Mouse (Mus musculus): ENCODE results near the gene Ttc13. TPM values are rescaled to one million over a fixed set of nuclear protein-coding genes. Genes with fewer than 3 reads are reported as not detected.

Ttc13 gene
- polyA plus RNA-seq, 1 experiment from 2014 or later, result 56.8 TPM

DNA sequence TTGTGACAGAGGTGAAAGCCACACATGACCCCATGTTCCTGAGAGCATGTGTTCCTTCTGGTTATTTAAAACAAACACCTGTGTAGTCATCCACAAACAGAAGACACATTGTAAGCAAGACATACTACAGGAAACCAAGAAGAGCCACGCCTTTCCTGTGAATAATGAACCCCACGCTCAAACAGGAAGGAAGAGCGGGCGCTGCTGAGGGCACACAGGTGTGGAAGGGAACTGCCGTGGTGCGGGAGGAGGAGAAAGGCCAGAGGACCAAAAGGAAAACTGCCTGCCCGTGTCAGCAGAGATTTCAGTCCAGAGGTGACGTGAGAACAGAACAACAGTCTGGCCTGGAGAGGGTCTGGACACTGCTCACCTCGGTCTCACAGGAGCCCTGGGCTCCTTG is 20.8 kb downstream of the Ttc13 start:
- no peaks in the 10 kb centered on the region for H3K9me3 ChIP-seq

DNA sequence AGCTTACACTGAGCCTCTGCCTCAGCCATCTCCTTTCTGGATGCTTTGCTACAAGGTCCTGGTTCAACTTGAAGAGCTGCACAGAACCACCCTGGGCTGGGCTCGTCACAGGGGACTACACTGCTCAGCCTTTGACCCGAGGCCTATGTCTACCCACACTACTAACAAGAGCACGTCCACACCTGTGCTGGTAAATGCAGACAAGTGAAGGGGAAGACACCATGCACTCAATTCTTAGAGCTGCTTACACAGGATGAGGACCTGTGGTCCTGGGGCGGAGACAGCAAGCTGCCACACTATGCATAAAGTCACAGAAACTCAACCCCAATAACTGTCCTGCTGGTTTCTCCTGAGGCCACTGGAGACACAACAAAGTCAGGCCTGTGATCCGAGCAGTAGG is 21.5 kb downstream of the Ttc13 start:
- H3K9me3 ChIP-seq, result no peaks in the 10 kb centered on the region
- no peaks in the 10 kb centered on the region for H3K27me3 ChIP-seq
- H3K27ac ChIP-seq, result no peak overlapping the region
- peaks cover 63% of the 10 kb centered on the region for H3K36me3 ChIP-seq (replicated peaks)
- H3K4me1 ChIP-seq, result no peaks in the 10 kb centered on the region
- no peak overlapping the region for H3K4me2 ChIP-seq
- no peak overlapping the region for H3K9ac ChIP-seq
- no peak overlapping the region for H3K4me3 ChIP-seq (replicated peaks)
- ATAC-seq (ENCODE audit: low FRiP score), result no peak
- 89% methylated on average over 5 of the region's 5 CpGs for WGBS

More for the DNA sequence above, 20.8 kb downstream of the Ttc13 start:
- no peak for ATAC-seq (ENCODE audit: low FRiP score)
- no peak overlapping the region for H3K9ac ChIP-seq
- no peak overlapping the region for H3K4me2 ChIP-seq
- no peaks in the 10 kb centered on the region for H3K4me1 ChIP-seq
- WGBS, result 90% methylated on average over 9 of the region's 9 CpGs
- H3K36me3 ChIP-seq (replicated peaks), result peaks cover 67% of the 10 kb centered on the region
- no peak overlapping the region for H3K4me3 ChIP-seq (replicated peaks)
- no peaks in the 10 kb centered on the region for H3K27me3 ChIP-seq
- no peak overlapping the region for H3K27ac ChIP-seq

DNA sequence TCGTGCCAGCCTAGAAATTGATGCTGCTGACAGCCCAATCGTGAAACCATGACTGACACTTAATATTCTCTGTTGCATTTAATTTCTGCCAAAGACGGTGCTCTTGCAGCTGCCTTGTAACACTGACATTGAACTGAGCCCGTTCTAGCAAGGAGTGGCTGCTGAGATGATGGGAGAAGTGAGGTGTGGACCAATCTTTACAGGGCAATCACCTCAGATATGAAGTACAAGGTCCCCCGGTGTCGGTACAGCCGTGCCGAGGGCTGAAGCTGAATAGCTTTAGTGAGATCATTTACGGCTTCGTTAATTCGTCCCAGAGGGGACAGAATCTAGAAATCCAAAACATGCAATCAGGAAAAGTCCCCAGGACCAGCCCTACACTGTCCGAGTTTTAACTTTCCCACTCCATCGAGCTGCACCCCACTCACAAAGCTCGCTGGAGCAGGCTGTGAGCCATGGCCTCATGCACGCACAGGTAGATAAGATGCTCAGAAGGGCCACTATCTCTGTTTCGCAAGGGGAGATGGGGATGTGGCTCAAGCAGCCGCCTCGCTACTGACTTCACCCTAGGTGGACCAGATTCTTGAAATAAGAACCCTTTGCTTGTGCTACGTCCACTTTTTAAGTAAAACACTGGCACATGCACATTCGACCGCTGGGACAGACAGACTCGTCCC is 26.2 kb downstream of the Ttc13 start:
- 92% methylated on average over 22 of the region's 22 CpGs for WGBS
- H3K4me2 ChIP-seq, result no peak overlapping the region
- no peak for ATAC-seq (ENCODE audit: low FRiP score)
- no peaks in the 10 kb centered on the region for H3K4me1 ChIP-seq
- H3K9me3 ChIP-seq, result no peaks in the 10 kb centered on the region
- no peak overlapping the region for H3K9ac ChIP-seq
- no peaks in the 10 kb centered on the region for H3K27me3 ChIP-seq
- peaks cover 66% of the 10 kb centered on the region for H3K36me3 ChIP-seq (replicated peaks)
- no peak overlapping the region for H3K4me3 ChIP-seq (replicated peaks)
- H3K27ac ChIP-seq, result no peak overlapping the region

DNA sequence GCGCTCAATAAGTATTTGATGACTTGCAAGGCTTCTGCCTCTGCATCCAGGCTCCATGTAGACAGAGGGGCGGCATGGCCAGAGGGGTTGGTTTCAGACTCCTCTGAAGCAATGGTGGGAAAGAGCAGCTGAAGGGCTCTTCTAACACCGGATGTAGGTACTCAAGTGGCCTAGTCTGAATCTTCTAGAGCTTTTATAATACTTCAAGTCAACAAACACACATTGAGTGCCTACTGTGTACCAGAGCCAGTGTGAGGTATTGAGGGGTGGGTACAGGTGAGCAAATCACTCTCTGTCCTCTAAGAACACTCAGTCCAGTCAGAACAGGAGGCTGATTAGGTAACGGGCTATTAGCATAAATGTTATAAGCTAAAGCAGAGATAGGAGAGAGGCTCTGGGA is 30.1 kb downstream of the Ttc13 start:
- H3K36me3 ChIP-seq (replicated peaks), result peaks cover 52% of the 10 kb centered on the region
- H3K4me1 ChIP-seq, result no peaks in the 10 kb centered on the region
- no peaks in the 10 kb centered on the region for H3K27me3 ChIP-seq
- no peak overlapping the region for H3K9ac ChIP-seq
- no peak for ATAC-seq (ENCODE audit: low FRiP score)
- no peaks in the 10 kb centered on the region for H3K9me3 ChIP-seq
- no peak overlapping the region for H3K27ac ChIP-seq
- H3K4me3 ChIP-seq (replicated peaks), result no peak overlapping the region
- H3K4me2 ChIP-seq, result no peak overlapping the region
- 91% methylated on average over 4 of the region's 4 CpGs for WGBS

DNA sequence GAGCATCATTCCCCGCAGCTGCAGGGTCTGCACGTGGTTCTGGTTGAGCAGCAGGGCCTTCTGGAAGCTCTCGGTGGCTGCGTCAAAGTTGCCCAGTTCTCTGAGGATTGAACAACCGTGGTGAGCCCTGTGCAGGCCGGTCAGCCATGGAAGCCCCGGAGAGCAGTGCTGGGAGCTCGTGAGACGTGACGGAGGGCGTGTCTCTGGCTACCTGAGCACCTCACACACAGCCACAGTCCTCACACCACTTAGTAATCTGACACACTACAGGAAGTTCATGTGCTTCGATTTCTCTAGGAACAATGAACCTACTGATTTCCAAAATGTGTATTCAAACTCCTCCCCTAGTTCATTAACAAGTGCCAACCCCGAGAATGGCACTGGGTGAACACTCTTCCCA is 32.9 kb downstream of the Ttc13 start:
- Histone ChIP-seq H3K36me3 (replicated peaks) (peaks cover 62% of the 10 kb centered on the region), H3K9me3 (no peaks in the 10 kb centered on the region), H3K27ac (no peak overlapping the region), H3K4me1 (no peaks in the 10 kb centered on the region), H3K4me3 (replicated peaks) (no peak overlapping the region), H3K4me2 (no peak overlapping the region), H3K27me3 (no peaks in the 10 kb centered on the region), H3K9ac (no peak overlapping the region)
- 93% methylated on average over 13 of the region's 13 CpGs for WGBS
- ATAC-seq (ENCODE audit: low FRiP score), result no peak

DNA sequence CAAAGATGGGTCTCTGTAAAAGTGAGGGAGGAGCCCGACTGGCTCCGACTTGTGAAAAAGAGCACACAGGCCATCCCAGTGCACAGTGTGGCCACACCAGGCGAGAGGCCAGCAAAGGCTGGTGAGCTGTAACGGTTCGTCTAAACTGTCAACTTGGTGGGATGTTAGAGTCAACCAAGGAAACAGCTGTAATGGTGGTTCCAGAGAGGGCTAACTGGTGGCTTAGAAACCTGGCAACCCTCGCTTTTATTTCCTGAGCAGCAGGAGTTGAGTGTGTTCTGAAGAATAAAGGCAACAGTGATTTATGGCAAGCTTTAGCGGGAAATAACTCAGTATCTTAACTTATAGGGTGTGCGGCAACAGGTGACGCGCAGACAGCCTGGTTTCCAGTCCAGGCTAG is 39.6 kb downstream of the Ttc13 start:
- 85% methylated on average over 10 of the region's 10 CpGs for WGBS
- Histone ChIP-seq H3K9me3 (no peaks in the 10 kb centered on the region), H3K27me3 (no peaks in the 10 kb centered on the region), H3K36me3 (replicated peaks) (peaks cover 86% of the 10 kb centered on the region), H3K4me1 (no peaks in the 10 kb centered on the region), H3K9ac (no peak overlapping the region), H3K4me3 (replicated peaks) (no peak overlapping the region), H3K4me2 (no peak overlapping the region), H3K27ac (no peak overlapping the region)
- ATAC-seq (ENCODE audit: low FRiP score), result no peak

DNA sequence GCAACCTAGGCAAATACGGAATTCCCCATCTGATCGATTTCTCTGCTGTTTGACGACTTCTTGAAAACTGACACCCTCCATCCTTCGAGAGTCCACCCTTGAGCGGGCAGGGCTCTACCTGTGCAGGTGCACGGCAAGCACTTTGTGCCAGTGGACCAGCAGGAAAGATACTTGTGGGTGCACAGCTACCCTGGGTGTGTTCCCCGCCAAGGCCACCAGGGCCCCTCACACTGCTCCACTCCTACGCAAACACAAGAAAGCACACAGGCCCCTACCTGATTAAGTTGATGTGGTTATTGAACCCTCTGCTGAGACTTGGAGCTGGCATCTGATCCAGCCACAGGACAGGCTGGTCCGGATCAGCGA is 40.0 kb downstream of the Ttc13 start:
- WGBS, result 69% methylated on average over 10 of the region's 10 CpGs
- no peaks in the 10 kb centered on the region for H3K4me1 ChIP-seq
- H3K36me3 ChIP-seq (replicated peaks), result peaks cover 87% of the 10 kb centered on the region
- H3K9me3 ChIP-seq, result no peaks in the 10 kb centered on the region
- H3K4me2 ChIP-seq, result no peak overlapping the region
- no peaks in the 10 kb centered on the region for H3K27me3 ChIP-seq
- H3K27ac ChIP-seq, result no peak overlapping the region
- H3K9ac ChIP-seq, result no peak overlapping the region
- H3K4me3 ChIP-seq (replicated peaks), result no peak overlapping the region
- ATAC-seq (ENCODE audit: low FRiP score), result no peak

DNA sequence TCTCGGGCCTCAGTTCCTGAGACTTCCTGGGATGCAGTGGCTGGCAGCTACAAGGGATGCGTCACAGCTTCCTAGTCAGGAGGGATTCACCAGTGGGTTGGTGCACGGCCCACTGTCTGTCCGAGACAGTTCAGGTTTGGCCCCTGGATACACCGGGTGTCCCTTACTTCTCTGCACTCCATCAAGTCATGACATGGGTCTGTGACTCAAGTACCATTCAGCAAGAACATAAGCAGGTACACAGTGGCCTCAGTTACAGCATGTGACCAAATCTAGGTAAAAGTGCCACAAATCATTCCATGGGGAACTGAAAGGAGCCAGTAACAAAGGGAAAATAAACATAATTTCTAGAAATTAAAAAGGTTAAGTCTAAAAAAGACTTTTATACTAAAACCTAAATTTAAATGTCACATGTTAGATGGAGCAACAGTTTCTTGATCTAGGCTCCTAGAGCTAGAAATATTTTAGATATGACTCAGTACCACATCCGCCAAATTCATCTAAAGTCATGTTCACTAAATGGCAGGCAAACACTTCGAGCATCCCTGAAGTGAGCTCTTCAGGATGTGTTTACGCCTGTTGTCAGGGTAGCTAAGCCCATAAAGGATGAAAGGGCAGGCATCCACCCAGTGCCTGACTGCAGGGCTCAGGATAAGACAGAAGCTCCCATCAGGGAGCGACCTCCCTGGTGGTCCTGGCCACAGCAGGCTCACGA is 40.5 kb downstream of the Ttc13 start:
- Histone ChIP-seq H3K9ac (no peak overlapping the region), H3K4me2 (no peak overlapping the region), H3K27ac (no peak overlapping the region), H3K27me3 (no peaks in the 10 kb centered on the region), H3K9me3 (no peaks in the 10 kb centered on the region), H3K36me3 (replicated peaks) (peaks cover 87% of the 10 kb centered on the region), H3K4me1 (no peaks in the 10 kb centered on the region), H3K4me3 (replicated peaks) (no peak overlapping the region)
- 68% methylated on average over 10 of the region's 10 CpGs for WGBS
- ATAC-seq (ENCODE audit: low FRiP score), result no peak

DNA sequence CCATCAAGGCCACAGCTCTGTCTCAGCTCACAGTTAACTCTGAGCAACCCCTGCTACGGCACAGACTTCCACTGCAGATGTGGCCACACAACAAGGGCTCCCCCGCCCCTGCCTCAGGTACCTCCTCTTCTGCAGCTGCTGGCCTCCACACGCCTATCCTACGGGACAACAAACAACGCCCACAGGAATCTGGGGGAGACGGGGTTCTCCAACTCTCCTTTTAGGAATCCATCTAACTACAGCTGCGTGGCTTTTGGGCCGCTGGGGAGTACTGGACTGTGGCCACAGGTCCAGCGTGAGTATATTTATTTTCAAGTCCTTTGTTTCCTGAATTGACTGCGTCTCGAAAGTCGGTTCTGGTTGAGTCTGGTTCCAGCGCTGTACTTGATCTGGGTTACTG is 43.5 kb downstream of the Ttc13 start:
- Histone ChIP-seq H3K4me3 (replicated peaks) (no peak overlapping the region), H3K4me2 (no peak overlapping the region), H3K27me3 (no peaks in the 10 kb centered on the region), H3K36me3 (replicated peaks) (peaks cover 91% of the 10 kb centered on the region), H3K4me1 (no peaks in the 10 kb centered on the region), H3K9ac (no peak overlapping the region), H3K27ac (no peak overlapping the region), H3K9me3 (no peaks in the 10 kb centered on the region)
- no peak for ATAC-seq (ENCODE audit: low FRiP score)
- 95% methylated on average over 13 of the region's 13 CpGs for WGBS

DNA sequence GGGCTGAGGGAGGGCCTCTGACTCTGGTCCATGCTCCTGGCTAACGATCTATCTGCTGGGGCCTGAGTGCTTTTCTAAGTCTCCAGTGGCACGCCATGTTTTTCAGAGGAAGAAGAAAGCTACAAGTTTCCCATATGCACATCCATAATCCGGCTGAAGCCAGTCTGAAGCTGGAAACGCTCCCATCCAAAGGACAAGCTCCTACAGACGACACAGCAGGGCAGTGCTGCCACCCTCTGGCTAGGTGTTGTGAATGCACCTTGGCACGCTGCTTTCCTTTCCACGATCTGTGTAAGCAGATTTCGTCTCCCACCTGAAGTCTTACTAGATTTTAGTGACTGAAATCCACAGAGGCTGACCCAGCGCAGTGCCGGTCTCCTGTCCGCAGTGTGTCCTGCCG is 44.3 kb downstream of the Ttc13 start:
- no peak overlapping the region for H3K27ac ChIP-seq
- H3K4me3 ChIP-seq (replicated peaks), result no peak overlapping the region
- peak; percentile 80 for ATAC-seq (ENCODE audit: low FRiP score)
- no peaks in the 10 kb centered on the region for H3K9me3 ChIP-seq
- 47% methylated on average over 12 of the region's 12 CpGs for whole genome bisulfite sequencing
- no peak overlapping the region for H3K4me2 ChIP-seq
- H3K9ac ChIP-seq, result no peak overlapping the region
- H3K27me3 ChIP-seq, result no peaks in the 10 kb centered on the region
- H3K36me3 ChIP-seq (replicated peaks), result peaks cover 92% of the 10 kb centered on the region
- H3K4me1 ChIP-seq, result no peaks in the 10 kb centered on the region

DNA sequence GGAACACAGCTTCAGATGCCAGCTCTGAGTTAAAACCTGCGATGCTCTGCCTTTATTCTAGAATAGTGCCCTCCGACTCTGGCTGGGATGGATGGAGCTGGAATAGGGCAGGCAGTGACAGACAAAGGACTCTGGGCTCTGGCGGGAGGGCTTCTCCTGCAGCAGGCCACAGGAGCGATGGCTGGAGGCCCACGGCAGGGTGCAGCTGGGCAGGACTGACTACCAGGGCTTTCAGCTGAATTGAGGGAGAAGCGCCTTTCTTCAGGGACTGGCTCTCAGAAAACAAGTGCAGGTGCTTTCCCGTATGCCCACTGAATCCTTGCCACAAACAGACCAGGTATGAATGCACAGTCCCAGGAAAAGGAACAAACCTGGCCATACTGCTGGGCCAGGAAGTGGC is 44.7 kb downstream of the Ttc13 start:
- ATAC-seq (ENCODE audit: low FRiP score), result no peak
- 85% methylated on average over 7 of the region's 7 CpGs for WGBS
- H3K9ac ChIP-seq, result no peak overlapping the region
- no peak overlapping the region for H3K27ac ChIP-seq
- H3K4me2 ChIP-seq, result no peak overlapping the region
- no peaks in the 10 kb centered on the region for H3K27me3 ChIP-seq
- peaks cover 92% of the 10 kb centered on the region for H3K36me3 ChIP-seq (replicated peaks)
- no peaks in the 10 kb centered on the region for H3K9me3 ChIP-seq
- H3K4me3 ChIP-seq (replicated peaks), result no peak overlapping the region
- no peaks in the 10 kb centered on the region for H3K4me1 ChIP-seq

DNA sequence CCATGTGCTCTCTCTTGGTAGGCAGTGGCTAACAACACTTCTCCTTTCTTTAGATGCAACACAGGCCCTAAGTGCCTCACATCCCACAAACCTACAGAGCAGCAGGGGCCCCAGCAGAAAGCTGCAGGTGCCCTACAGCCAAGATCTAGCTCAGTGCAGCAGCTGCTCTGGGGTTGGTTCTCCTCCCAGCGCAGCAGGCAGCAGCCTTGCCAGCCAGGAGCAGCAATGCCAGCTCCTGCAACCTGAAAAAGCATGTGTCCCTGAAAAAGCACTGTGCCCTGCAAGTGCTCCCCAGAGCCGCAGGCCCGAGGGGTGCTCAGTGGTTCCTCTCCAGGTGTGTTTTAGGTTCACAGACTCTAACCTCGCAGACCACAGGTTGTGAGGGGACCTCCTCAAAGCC is 45.1 kb downstream of the Ttc13 start:
- Histone ChIP-seq H3K27me3 (no peaks in the 10 kb centered on the region), H3K4me3 (replicated peaks) (no peak overlapping the region), H3K9me3 (no peaks in the 10 kb centered on the region), H3K4me1 (no peaks in the 10 kb centered on the region), H3K27ac (no peak overlapping the region), H3K9ac (no peak overlapping the region), H3K36me3 (replicated peaks) (peaks cover 89% of the 10 kb centered on the region), H3K4me2 (no peak overlapping the region)
- ATAC-seq (ENCODE audit: low FRiP score), result no peak
- 97% methylated on average over 4 of the region's 4 CpGs for WGBS

DNA sequence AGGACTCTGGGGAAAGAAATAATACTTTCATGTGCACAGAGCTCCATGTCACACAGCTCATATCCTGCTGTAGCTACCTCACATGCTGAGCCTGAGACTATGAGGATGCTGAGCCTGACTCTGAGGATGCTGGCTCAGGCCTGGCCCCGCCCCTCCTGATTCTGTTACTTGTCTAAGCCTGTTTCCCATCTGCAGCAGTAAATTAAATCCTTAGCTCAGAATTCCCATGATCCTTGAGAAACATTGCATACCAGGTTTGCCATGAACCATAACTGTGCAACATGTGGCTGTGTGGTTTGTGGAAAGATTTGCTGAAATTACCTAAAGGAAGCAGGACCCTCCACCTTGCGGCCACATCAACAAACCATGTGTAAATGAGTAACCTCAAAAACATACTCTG is 49.4 kb downstream of the Ttc13 start:
- ATAC-seq (ENCODE audit: low FRiP score), result no peak
- Histone ChIP-seq H3K4me2 (no peak overlapping the region), H3K4me3 (replicated peaks) (no peak overlapping the region), H3K27me3 (no peaks in the 10 kb centered on the region), H3K27ac (no peak overlapping the region), H3K9me3 (no peaks in the 10 kb centered on the region), H3K9ac (no peak overlapping the region), H3K4me1 (no peaks in the 10 kb centered on the region), H3K36me3 (replicated peaks) (peaks cover 60% of the 10 kb centered on the region)
- 90% methylated on average over 2 of the region's 2 CpGs for WGBS

Measured in forebrain, embryonic 12.5 days (tissue).